Mouse (Mus musculus): ENCODE results near the gene Mblac2.
A peak's percentile ranks its signal among the peaks of the same experiment; 100 is the strongest.
"Not testable (repeated sequence)": the region's sequence is repeated elsewhere in the genome, so short reads cannot be mapped to it uniquely, and the experiment has no call there.

The Mblac2 gene

DNA sequence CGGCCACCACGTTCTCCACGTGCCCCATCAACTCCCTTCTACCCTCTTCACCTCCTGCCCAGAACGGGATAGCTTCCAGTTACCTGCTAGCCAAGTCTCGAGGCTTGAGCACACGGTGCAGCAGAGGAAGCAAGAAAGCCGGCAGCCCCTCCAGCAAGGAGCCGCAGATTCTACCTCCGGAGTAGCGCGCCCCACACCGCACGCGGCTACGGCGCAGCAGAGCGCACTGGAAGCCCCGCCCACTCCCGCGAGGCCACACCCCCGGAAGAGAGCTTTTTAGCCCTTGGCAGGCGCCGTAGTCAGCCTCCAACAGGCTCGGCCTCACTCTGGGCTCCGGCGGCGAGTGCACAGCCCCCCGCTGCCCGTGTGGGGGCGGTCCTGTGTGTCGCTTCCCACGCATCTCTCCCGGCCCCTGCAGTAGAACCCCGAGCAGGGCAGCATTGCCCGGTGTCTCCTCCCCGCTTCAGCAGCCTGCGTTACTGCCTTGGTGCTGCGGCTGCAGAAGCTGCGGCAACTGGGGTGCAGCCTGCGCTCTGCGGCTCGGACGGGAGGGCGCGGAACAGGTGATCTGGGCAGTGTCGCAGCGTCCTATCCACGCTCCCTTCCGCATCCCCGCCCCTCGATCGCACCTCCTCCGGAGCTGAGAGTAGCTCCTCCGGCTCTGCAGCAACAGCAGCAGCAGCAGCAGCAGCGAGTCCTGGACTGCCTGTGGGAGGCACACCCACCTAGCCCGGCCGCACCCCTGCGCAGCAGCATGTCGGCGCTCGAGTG is at the start of gene Mblac2, which contains the start of gene Polr3g:
Gene Mblac2, plus strand, starts transcription at position 567 of the 771 bp plus-strand sequence.
Gene Polr3g, minus strand, starts transcription at position 239 of the 771 bp plus-strand sequence.
- DNase-seq: peak; percentile 96

DNA sequence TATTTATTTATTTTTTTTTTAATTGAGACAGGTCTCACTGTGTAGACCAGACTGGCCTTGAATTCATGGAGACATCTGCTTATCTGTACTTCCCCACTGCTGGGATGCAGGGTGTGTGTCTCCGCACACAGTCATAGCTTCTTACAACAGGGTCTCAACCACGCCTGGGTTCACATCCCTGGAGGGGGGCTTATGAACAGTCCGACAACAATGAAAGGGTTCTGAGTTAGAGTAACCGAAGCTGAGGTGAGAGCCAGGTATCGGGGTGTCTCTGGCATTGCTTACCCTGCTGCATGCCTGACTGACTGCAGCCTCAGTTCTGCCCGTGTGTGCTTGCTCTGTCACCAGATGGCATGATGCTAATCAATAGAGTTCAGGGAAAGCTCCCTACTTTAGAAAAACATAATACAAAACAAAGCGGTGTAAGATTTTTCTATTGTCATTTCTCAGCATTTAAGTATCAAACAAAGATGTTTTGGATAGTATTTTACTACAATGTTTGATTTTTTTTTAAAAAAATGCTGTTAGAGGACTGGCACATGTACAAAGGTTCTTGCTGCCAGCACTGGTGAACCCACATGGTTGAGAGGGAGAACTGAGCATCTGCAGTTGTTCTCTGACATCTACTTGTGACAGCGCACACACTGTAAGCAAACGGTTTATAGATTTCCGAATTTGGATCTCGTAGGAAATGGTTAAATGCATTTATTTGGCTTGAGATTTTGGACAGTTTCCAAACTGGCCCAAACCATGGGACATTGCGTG is 47.4 kb upstream of the Mblac2 start:
- no peak for DNase-seq

DNA sequence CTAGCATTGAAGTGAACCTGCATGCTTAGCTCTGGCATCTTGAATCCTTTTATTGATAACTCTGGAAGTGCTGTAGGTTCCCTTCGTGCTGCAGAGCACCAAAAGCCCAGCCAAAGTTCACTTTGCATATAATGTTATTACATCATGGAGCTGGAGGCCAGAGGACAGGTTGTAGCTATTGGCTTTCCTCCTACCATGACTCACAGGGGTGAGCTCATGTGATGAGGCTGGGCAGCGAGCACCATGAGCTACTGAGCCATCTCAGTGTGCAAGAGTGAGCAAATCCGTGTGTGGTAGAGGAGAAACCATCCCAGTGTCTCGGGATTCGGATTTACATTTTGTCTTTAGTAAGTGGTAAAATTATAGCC is 46.8 kb upstream of the Mblac2 start:
- DNase-seq: no peak

DNA sequence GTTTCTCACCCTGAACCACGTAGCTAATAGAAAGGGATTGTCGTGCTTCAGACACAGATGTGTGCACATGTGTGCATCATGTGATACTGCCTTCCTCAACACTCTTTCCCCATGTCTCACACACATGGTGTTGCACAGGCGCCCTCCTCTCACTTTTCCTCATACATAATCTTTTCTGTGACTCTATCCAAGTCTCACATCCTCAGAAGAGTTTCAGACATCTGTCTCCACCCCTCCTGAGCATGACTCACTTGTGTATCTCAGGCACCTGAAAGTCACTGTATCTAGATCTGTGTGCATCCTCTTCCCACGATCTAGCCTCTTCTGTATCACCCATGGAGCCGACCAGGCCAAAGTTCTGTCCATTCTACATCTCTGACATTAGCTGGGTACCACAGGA is 43.4 kb upstream of the Mblac2 start:
- no peak for DNase-seq

DNA sequence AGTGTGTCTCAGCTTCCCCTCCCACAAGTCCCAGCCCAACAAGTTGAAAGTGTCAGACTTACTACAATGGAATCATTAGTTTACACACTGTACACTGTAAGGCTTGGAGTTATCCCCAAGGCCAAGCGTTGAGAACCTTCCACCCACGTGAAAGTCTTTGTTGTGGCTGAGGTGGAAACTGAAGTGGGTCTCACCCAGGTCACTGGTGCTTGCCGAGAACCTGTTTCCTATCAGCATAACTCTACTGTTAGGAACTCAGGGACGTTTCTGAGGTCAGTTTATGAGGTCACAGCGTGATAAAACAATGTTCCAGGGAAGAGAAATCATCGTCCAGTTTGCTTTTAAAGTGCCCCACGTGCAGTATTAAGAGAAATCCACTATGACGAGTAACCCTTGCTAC is 35.8 kb upstream of the Mblac2 start:
- DNase-seq: no peak

DNA sequence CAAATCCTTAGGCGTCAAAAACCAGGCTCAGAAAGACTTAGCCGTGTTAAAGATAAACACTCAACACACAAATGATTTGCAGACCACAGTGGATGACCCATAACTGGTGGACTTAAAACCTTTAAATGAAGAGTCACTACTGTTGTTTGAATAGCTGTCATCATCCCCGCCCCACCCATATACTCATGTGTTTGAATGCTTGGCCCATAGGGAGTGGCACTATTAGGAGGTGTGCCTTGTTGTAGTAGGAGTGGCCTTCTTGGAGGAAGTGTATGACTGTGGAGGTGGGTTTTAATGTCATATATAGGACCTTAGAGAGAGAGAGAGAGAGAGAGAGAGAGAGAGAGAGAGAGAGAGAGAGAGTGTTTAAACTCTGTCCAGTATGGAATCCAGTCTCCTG is 28.0 kb upstream of the Mblac2 start:
- no peak for DNase-seq

DNA sequence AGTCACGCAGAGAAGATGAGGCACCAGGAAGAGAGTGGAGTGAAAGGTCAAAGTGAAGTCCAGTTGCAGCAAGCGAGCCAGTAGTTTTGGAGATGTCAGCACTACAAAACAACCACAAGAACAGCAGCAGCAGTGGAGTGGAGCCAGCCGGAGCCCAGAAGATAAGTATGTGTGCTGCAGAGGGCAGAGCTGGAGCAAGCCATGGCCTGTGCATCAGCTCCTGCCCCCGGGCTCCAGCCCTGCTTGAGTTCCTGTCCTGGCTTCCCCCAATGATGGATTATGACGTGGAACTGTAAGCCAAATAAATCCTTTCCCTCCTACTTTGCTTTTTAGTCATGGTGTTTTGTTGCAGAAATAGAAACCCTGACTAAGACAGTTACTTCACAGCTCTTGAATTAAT is 26.9 kb upstream of the Mblac2 start:
- no peak for DNase-seq

DNA sequence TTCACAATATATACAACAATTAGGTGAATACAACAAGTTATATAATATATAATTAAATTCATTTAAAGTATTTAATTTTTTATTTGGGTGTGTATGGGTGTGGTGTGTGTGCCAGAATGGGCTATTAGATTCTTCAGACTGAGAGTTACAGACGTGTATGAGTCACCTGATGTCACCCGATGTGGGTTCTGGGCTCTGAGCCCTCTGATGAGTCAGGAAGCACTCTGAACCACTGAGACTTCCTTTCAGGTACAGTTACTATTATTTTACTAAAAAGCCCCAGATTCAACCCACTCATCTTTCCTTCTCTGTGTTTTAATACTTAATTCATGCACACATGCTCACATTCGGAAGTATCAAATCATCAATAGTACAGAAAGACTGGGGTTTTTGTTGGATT is 26.3 kb upstream of the Mblac2 start:
- DNase-seq: no peak

DNA sequence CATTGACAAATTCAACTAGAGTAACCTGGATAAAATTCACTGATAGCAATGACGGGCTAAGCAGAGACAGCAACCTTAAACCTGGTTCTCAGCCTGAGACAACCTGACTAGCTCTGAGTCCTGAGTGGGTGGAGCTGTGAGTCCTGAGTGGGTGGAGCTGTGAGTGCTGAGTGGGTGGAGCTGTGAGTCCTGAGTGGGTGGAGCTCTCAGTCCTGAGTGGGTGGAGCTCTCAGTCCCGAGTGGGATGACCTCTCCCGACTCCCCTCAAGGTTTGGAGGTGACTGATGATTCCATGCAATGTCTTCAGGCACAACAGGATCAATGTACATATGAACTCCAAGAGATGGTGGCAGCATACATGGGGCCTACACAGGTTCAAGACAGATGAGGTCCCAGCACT is 21.6 kb upstream of the Mblac2 start:
- no peak for DNase-seq

DNA sequence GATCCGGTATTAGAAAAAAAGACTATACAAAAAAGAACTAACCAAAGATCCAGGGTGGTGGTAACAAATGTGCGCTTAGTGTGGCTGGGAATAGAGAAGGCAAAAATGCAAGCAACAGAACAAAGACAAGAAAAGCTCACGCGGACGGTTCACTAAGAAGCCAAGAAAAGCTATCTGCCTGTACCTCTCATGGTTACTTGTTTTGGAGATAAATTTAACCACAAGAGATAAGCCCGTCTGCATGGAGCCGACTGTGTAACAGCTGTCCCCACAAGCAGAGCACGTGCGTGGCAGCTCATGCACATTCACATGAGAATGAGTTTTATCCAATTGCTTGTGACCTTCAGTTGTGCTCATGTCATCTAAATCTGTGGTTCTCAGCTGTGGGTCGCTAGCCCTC is 20.7 kb upstream of the Mblac2 start:
- no peak for DNase-seq

DNA sequence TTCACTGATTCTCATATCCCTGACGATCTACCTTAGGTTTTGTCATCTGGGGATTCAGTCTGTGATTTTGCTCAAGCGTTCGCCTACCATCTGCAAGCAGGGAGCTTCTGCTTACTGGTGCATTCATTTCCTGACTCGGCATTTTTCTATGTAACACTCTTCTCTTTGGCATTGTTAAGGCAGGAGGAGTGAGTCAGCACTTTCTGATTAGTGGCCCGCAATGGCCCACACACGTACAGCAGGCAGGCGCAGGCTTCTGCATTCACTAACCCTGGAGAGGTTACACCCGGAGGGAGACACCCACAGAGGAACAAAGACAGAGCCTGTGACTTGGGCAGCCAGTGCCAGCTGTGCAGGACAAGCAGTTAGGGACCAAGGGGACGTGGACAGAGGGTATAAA is 19.5 kb upstream of the Mblac2 start:
- peak; percentile 49 for DNase-seq

DNA sequence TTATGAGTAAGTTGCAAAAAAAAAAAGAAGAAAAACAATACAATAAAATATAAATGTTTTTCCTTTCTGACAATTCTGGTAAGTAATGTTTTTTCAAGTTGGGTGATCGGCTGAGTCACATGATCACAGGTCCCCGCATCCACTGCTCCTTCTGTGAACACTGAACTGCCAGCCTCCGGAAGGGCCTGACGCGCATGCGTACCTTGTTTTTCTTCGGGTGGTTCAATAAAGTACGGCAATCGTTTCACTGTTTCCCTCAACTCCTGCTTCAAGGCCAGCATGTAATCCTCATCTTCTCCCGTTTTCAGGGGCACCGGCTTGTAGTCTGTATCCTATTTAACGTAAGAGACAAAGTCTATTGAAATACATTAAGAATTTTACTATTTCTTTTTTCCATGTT is 16.7 kb upstream of the Mblac2 start:
- no peak for DNase-seq

DNA sequence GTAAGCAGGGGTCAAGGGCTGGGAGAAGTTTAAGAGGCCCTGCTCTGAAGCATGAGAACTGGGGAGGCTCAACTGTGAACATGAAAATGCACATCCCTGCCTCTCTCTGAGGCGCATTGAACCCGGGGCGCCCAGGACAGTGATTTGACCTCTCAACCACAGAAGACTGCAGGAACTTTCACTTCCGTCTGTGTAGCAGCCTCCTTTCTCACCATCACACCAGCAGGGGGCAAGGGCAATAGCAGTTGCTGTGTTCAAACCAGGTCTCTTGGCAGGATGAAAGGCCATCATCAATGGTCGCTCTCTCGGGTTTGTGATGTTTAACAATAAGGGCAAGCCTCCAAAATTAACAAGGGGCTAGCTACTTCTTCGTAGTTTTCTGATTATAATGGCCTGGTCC is 8.0 kb upstream of the Mblac2 start:
- DNase-seq: no peak

DNA sequence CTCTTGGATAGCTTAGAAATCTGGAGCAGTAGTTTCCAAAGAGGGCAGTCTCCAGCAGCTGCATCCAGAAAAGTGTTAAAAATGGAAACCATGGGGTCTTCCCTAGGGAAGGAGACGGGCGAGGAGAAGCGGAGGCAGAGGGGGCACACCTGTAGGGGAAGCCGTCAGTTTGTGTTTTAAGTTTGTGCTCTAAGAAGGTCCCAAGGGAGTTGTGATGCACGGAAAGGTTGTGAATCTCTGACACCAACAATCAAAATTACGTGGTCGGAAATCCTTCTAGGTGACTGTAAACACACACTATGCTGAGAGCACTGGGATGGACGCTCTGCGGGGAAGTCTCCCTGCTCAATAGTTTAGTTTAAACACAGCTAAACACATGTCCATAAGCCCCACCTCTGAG is 7.5 kb upstream of the Mblac2 start:
- no peak for DNase-seq

DNA sequence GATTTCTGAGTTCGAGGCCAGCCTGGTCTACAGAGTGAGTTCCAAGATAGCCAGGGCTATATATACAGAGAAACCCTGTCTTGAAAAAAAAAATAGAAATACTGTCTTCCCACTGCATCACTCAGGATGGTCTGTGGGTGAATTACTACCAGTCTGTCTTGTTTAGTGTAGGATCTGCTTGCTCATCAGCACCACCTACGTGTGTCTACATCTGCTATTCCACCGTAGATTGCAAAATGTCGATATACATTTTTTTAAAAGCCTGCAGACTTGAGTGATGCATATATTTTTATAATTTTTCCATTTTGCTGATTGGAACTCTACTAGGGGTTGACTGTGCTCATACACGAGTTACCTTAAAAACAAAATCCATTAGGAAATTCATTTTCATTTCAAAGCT is 4.8 kb upstream of the Mblac2 start:
- no peak for DNase-seq

DNA sequence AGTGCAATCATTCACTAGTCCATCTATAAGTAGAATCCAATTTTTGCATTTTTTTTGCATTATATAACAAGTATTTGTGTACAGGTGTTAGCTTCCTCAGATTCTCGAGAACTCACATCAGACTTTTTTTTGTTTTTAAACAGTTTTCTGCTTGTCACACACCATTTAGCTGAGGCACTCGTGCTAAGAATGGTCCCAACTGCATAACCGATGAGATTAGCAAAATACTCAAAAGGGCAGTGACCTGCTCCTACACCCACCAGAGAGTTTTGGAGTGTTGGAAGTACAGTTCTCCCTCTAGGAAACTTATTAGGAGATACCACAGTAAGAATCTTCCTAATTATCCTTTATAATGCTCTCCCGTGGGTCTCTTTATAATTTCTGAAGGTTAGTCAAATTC is 1.3 kb upstream of the Mblac2 start:
- DNase-seq: no peak

DNA sequence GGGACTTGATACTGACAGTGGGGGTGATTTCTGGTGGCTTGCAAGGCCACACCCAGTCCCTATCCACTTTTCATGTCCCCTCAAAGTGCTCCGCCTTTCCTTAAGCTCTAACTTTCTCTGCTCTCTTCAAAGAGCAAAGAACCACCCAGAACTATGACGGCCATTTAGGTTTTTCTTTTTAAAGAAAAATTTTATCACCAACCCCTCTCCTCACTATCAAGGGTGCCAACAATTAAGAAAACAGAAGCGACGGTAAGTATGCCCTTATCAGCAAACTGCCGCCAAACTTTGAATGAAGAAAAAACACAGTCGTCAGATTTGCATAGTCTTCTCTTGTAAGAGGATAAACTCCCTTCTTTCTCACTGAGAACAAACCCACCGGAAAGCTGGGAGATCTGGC is 875 bp upstream of the Mblac2 start:
- DNase-seq: no peak

DNA sequence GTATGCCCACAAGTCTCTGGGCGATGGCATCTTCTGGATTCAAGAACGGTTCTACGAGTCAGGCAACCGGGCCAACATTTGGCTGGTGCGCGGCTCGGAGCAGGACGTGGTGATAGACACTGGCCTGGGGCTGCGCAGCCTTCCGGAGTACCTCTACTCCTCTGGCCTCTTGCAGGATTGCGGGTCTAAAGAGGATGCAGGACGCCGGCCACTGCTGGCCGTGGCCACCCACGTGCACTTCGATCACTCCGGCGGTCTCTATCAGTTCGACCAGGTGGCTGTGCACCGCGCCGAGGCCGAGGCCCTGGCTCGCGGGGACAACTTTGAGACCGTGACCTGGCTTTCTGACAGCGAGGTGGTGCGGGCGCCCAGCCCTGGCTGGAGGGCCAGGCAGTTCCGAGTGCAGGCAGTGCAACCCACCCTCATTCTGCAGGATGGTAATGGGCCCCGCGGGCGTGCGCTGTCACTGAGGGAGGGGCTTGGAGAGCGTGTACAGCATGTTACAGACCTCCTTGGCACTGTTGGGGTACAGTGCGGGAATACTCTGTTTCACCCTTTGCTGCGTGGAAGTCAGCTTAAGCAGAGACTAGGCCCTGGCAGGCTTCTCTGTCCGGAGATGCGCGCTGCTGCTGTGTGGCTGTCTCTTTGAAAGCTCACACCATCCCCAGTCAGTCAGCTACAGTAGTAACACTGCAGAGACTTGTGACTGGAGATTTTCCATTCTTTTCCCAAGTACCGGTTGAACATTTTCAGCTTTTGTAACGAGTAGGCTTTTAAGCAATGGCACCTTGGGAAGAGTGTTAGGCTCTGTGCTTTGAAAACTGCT is 618 bp downstream of the Mblac2 start:
- peak; percentile 42 for DNase-seq

DNA sequence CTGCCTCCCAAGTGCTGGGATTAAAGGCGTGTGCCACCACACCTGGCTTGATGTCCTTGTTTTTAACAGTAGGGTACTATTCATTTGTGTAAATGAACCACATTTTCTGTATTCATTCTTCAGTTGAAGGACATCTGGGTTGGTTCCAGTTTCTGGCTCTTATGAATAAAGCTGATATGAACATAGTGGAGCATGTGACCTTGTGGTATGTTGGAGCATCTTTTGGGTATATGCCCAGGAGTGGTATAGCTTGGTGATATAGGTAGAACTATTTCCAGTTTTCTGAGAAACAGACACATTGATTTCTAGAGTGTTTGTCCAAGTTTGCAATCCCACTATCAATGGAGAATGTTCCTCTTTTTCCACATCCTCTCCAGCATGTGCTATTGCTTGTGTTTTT is 2.8 kb downstream of the Mblac2 start:
- no peak for DNase-seq

DNA sequence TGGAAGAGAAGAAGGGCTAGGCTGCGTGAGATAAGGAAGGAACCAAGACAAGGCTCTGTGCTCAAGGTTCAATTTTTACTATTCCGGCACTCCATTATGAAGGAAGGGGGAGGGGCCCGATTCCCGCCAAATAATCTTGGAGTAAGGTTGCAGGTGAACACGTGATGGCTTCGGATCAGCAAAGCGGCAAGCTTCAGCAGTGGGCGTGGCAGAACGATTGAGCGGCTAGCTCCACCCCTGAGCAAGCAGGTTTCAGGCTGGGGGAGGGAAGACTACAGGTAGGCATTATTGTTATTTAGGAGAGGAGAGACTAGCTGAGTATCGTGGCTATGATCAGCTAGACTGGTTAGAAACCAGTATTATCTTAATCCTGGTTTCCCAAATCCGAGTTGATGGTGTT is 17.0 kb downstream of the Mblac2 start:
- DNase-seq: not testable (repeated sequence)

DNA sequence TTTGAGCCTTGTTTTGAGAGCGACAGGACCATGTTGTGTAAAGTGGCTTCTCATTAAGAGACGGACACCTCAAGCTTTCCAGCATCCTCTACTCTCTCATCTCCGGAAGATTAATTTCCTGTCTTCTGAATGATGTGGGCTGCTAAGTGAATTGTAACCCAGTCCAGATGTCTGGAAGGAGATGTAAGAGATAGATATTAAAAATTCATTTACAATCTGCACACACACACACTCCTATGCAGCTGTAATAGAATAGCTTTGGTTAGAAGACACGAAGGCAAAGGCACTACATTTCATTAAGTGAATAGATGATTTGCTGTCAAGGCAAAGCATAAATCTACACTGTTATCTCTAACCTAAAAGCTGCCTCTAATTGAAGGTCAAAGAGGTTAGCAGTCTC is 18.0 kb downstream of the Mblac2 start:
- no peak for DNase-seq

DNA sequence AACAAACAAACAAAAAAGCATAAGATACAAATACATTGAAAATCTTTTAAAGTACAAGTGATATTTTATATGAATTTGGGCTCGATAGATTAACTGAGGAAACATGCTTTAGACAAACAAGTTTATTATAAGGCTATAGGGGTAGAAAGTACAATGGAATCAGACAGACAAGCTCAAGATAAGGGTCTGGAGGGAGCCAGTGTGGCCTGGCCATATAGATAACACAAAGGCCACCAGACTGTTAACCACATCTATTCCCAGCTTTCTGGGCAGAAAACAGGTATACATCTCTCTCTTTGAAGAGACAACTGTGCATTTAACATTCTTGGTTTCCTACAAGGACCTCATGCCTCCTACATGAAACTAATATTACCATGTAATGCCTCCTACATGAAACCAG is 19.2 kb downstream of the Mblac2 start:
- no peak for DNase-seq

DNA sequence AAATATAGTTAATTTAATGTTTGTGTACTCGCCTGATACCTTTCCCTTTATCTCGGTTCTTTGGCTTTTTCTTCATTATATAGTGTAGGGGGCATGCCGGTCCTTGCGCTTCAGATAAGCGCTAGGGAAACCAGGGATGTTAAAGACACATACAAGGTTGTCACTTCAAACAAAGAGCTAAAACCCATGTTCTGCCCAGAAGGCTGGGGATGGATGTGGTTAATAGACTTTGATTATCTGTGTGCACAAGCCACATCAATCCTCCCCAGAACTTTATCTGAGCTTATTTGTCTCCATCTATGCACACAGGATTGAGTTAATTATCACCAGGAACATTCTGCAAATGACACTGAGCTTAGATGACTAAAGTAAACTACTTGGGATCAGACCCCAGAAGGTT is 25.5 kb downstream of the Mblac2 start:
- no peak for DNase-seq

DNA sequence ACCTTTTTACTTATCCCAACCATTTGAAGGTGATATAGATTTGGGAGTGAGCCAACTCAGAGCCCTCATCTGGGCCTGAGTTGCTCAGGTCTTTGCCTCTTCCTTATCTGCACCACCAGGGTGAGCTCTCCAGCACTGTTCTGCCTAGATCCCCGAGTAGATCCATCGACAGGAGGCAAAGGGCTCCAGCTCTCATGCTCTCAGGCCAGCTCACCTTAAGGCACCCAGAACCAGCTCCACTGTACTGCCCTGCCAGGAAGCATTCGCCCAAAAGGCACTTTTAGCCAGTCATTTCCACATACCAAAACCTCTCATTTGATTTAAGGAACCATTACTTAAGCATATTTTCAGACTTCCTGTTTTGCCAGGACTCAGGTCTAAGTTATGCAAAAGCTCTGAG is 29.8 kb downstream of the Mblac2 start:
- DNase-seq: no peak

All from right cerebral cortex, adult 18-20 months (tissue).